Mouse (Mus musculus): ENCODE measurements around the gene Gm21958. TPM values are rescaled to one million over a fixed set of nuclear protein-coding genes. Genes with fewer than 3 reads are reported as not detected.
"Not testable (repeated sequence)": the region's sequence is repeated elsewhere in the genome, so short reads cannot be mapped to it uniquely, and the experiment has no call there.

Gene Gm21958
- total RNA-seq, 2 experiments from 2014 or later: not detected

- no peak for DNase-seq (ENCODE audit: low spot score in 2 of 2)
These were observed 9.8 kb upstream of the Gm21958 start for GRCm38 (mm10) chr3:54723741-54724500.

DNA sequence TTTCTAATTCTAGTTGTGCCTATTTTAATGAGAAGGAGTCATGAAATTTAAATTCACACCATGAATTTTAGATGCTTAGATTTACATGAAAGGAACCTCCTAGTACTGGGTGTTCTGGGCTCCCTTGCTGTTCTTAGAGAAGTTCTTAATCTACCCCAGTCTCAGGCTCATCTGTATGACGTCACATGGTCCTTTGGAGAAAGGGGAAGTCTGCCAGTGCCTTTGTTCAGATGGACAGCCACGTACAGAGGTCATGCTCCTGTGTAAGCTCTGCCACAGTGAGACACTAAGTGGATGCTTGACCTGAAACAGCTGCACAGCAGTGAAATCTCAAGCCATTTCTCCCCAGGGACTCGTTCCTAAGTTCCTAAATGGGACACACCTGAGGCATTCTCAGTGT lies 4.8 kb upstream of the Gm21958 start:
- no peak for DNase-seq (ENCODE audit: low spot score in 2 of 2)

DNA sequence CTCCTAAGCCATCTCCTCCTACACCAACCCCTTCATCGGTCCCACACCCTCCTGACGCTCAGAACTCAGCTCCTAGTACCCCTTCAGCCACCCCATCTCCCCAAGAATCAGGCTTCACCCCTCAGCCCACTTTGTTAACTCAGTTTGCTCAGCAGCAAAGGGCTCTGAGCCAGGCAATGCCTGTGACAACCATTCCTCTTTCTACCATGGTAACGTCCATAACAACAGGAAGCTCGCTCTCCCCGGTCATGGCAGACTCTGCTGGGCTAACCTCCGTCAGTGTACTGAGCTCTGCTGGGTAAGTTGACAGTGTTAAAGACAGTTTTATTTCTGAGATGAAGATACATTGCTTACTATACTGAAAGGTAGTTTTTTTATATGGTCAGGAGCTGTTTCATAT lies 3.2 kb upstream of the Gm21958 start:
- no peak for DNase-seq (ENCODE audit: low spot score in 2 of 2)

DNA sequence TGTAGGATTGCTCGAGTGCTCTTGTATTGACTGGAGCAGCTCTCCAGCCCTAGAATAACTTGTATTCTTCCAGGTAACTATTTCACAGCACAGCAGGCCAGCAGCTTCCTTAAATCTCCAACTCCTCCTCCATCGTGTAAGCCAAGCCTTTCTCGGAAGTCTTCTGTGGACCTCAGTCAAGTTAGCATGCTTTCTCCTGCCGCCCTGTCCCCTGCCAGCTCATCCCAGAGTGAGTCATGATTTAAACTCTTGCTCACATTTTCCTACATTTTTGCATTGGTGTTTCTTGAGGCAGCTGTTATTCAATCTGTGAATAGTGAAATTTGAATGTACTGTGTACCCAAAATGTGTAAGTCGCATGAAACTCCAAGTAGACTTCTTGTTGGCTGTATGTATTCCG lies 1.3 kb upstream of the Gm21958 start:
- no peak for DNase-seq (ENCODE audit: low spot score in 2 of 2)

DNA sequence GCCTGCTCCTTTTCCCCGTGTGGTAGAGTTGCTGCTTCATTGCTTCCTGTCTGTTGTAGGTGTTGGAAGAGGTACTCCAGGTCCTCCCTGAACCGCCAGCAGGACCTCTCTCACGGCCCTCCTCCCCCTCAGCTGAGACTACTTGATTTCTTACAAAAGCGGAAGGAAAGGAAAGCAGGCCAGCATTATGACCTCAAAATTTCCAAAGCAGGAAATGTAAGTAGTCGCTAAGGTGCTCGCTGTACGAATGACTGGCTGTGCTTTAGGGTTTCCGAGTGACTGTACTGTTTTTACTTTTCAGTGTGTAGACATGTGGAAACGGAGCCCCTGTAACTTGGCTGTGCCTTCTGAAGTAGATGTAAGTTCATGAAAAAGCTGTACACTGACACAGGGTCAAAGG lies 5.2 kb downstream of the Gm21958 start:
- no peak for DNase-seq (ENCODE audit: low spot score in 2 of 2)

- DNase-seq (ENCODE audit: low spot score in 2 of 2): not testable (repeated sequence)
These were observed 10.0 kb downstream of the Gm21958 start for GRCm38 (mm10) chr3:54704106-54704505.

DNA sequence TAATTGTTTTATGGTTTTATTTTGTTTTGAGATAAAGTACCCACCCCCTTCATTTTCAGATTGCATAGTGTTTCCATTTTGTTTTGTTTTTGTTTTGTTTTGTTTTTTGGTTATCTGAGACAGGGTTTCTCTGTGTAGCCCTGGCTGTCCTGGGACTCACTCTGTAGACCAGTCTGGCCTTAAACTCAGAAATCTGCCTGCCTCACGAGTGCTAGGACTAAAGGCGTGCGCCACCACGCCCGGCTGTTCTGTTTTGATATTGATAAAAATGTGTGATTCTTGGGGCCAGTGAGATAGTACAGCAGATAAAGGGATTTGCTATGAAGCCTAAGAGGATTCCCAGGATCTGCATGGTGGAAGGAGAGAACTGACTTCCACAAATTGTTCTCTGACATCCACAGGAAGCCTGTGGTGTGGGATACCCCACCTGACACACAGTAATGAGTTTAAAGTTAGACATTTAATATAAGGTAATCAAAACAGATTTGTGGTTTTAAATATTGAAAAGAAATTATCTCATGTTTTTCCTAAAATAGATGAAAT lies 14.3 kb downstream of the Gm21958 start:
- no peak for DNase-seq (ENCODE audit: low spot score in 2 of 2)

DNA sequence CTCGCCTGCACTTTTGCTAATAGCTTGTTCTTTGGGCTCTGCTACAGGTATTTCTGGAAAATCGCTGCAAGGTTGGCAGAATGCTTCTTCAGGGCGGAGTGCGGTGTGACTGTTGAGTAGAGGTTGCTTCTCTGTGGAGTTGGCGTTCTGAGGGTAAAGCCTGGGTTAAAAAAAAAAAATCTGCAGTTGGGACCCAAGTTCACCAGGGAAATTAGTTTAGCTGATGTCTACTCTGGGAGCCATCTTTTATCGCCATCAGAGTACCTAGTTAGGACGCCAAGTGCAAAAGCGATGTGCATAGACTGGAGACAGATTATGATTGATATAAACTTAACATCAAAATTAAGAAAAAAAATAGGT lies 21.1 kb downstream of the Gm21958 start:
- DNase-seq (ENCODE audit: low spot score in 2 of 2): no peak

DNA sequence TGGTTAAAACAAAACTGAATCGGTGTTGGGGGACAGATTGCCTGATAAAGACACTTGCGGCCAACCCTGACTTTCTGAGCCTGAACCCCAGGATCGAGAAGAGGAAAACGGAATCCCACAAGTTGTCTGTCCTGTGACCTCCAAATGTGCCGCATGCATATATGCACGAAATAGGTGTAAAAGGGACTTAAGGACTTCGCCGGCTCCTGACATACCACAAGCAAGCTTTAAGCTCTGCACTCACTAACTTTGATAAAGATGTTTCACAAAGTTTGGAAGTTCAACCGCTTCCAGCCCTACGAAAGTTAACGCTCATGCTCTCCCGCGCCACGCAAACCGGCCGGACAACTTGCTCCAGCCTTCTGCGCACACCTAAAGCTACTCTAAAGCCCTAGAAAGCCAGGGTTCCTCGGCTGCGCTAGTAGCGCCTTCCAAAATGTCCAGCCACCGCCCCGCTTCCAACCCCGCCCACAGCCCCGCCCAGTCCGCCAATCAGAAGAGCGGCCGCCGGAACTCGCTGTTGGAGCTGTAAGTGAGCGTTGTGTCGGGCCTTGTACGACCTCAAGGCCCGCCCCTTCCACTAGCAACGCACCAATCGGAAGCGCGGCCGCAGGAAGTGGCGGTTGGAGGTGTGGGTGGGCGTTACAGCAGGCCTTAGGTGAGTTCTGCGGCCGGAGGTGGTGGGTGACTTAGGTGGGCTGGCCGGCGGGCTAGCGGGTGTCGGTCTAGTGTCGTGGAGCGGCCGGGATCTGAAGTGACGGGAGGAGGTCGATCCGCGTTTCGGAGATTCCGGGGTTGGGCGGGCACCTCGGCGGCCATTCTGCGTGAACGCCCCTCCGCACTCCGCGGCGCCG lies 21.7 kb downstream of the Gm21958 start, which contains the start of gene Supt20:
TSS of gene Supt20 (plus strand) at position 606 of the 854 bp plus-strand sequence.
- peak; percentile 72 to 86 for DNase-seq (ENCODE audit: low spot score in 2 of 2)

- DNase-seq (ENCODE audit: low spot score in 2 of 2): no peak
These were observed 25.1 kb downstream of the Gm21958 start for GRCm38 (mm10) chr3:54689091-54689490.

- DNase-seq (ENCODE audit: low spot score in 2 of 2): no peak
These were observed 26.9 kb downstream of the Gm21958 start for GRCm38 (mm10) chr3:54687245-54687644.

DNA sequence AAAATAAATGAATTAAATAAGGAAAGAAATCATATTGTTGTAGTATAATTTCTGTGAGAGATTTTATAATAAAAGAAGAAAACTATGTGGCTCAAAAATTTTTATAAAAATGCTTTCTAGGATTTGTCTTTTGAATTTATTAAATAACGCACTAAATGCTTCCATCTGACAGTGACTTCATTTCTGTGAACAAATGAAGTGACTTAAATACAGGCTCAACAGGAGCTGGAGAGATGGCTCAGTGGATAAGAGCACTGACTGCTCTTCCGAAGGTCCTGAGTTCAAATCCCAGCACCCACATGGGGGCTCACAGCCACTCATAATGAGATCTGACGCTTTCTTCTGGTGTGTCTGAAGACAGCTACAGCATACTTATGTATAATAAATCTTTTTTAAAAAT lies 29.0 kb downstream of the Gm21958 start:
- no peak for DNase-seq (ENCODE audit: low spot score in 2 of 2)

DNA sequence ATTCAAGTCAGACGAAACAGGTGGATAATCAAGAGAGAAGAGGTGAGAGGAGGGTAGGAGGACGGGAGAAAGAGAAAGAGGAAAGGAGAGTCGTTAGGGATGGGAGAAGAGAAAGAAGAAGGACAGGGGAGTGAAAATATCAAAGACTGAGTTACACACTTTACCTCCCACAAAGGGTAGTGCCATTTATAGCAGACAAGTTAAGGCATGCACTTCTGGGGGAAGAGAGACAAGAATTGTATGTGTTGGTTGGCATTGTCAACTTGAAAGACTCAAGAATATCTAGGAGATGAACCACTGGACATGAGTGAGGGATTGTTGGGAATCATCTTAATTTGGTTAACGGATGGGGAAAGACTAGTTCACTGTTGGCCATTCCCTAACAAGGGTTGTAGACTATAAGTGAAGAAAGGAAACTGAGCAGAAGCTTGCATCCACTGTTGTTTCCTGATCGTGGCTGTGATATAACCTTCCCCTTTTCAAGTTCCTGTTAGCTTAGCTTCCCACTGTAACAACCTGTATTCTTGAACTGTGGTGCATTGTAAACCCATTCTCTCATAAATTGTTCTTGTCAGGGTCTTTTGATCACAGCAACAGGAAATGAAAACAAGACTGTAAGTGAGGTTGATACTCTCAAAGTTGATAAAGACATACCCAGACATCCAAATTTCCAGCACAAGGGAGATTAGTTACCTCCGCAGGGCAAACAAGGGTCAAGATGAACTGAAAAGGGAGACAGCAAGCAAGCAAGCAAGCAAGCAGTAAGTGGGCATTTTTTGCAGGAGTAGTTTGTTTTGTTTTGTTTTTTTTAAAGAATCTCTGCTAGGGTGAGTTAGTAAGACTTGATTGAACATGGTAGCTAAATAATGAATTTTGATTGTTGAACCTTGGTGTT lies 32.6 kb downstream of the Gm21958 start:
- DNase-seq (ENCODE audit: low spot score in 2 of 2): no peak

GRCm38 (mm10) chr3:54676818-54677217 lies 37.3 kb downstream of the Gm21958 start:
- DNase-seq (ENCODE audit: low spot score in 2 of 2): no peak

DNA sequence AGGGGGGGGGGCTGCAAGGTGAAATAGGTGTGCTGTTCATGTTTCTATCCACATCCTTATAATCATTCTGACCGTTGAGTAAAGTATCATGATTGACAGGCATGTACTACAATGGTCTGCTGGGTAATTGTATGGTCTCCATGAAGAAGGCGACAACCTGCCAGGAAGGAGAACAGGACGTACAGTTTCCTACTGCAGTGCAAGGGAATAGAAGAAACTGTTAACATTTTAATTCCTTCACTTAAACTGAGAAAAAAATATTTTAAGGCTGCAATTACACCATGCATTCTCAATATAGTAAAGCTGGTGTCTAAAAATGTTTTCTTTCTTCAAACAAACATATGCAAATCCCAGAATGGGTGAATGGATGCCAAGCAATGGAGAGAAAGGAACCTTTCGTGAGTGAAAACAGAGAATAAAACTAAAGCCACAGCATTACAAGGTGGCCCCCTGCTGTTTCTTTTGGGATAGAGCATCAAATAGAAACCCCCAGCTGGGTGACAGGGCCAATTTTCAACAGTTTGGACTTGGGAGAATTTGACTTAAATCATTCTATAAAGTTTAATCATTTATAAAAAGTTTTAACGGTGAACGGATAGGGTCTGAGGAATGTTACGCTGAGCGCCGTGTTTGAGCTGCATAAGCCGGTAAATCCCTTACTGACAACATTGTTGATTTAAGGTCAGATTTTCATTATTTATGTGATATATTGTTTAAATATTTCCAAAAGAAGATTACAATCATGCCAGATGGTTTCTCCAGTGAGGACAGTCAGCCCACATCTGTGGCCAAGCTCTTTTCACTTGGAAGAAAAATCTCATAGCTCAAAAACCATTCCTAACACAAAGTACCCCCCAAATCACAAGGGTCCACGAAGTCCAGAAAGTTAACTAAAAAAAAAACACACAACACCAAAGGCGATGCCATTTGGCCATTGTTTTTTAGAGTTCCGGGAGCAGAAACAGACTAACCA lies 41.3 kb downstream of the Gm21958 start:
- no peak for DNase-seq (ENCODE audit: low spot score in 2 of 2)

DNA sequence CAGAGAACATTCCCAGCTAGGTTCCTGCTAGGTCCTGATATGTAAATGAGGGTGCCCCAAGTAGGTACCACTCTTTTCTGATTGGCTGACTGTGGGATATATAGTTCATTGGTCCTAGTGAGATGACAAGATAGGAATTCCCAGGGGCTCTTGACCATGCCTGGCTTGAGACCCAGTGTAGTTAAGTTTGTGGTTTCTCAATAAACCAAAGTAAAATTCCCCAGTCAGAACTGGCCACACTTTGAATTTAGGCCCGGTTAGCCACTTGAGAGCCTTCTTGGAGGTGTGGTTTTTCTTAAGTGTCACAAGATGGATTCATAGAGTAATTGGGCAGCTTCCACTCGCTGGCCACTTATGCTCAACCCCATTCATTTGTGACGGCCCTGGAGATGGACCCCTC lies 42.0 kb downstream of the Gm21958 start:
- no peak for DNase-seq (ENCODE audit: low spot score in 2 of 2)

GRCm38 (mm10) chr3:54669559-54669958 lies 44.6 kb downstream of the Gm21958 start:
- no peak for DNase-seq (ENCODE audit: low spot score in 2 of 2)

DNA sequence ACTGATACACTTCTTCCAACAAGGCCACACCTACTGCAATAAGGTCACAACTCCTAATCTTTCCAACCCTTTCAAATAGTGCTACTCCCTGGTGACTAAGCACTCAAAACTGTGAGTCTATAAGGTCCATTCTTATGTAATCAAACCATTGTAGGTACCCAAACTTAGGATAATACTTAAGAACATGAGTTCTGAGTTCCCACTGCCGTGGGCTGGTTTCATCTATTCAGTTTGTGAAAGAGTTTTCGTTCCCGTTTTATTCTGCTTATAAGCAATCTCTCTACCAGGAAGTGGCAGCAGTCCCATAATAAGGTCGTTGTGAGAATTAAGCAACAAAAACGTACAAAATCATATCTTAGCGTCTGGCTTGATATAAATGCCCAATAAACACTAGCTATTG lies 45.4 kb downstream of the Gm21958 start:
- no peak for DNase-seq (ENCODE audit: low spot score in 2 of 2)

DNA sequence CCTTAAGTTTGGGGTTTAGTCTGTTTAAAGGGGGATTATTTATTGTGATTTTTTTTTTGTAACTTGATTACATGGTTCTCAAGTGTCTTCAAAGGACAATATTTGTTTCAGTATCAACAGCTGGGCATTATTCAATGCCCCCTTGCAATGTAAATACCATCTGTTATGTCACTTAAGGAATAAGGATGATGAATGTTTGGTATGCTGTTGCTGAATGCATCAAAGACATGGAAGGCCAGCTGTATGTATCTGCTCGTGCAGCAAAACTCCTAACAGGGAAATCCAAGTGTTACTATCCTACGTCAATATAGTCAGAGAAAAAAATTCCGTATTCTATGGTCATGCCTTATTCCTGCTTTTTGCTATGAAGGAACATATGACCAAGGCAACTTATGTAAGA lies 46.0 kb downstream of the Gm21958 start:
- DNase-seq (ENCODE audit: low spot score in 2 of 2): no peak
